Mouse (Mus musculus) cerebellum, adult 9-10 months (tissue): ENCODE measurements at regions not wholly inside any gene's neighbourhood (a gene's known extent, or its start where the extent isn't known, plus 50 kb on each side); places are given as distances from the start of the nearest gene placed in this dataset.

Source experiments
- DNase-seq: peaks from one replicate; pipeline ENCODE4 v3.0.0; 2022

DNA sequence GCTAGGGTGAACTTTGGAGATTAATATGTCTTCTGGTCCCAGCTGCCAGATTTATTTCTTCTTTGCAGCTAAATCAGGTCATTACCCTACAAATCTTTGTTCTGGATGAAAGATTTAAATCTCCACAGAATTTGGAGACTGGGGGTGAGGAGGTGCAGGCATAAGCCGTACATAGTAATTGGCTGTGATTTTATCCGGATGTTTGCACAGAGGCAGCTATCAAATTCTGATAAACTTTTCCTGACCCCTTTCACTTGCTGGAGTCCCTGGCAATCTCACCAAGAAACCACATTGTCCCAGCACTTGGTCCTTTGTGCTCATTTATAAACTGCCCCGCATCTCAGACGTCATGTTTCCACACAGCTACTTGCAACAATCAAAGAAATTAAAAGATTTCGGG lies 128.8 kb upstream of the Map3k7 start:
- DNase-seq: no peak

DNA sequence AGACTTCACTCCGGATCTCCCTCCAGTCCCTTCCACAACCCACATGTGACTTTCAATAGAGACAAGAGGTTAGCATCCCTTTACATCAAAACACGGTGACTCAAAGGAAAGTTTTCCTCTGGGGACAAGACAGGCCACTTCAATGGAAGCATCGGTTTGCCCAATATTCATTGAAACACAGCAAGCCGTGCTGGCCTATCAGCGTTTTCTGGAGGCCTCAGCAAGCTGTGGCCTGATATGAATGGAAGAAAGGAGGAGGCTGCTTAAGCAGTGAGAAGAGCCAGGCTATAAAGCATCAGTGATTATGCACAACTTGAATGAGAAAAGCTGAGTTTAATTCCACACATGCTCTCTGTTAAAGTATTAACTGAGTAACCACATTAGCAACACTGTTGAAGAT lies 125.3 kb upstream of the Map3k7 start:
- no peak for DNase-seq

GRCm38 (mm10) chr4:31849763-31850162 lies 114.1 kb upstream of the Map3k7 start:
- no peak for DNase-seq

DNA sequence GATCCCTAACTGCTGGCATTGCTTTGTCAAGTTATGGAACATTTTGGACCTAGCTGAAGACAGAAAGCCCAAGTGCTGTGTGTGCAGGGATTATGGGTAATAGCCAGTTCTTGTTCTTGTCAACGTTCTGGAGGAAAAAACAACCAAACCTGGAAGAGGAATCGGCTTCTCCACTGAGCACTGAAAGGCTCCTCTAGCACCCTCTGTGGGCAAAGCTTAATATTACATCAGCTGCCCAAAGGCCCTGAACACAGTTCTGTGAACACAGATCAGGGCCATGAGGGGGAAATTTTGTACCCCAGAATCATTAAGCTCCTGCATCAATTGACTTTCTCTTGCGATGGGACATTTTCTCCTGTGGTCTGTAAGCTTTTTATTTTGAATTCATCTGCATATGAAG lies 112.9 kb upstream of the Map3k7 start:
- DNase-seq: peak; percentile 2

DNA sequence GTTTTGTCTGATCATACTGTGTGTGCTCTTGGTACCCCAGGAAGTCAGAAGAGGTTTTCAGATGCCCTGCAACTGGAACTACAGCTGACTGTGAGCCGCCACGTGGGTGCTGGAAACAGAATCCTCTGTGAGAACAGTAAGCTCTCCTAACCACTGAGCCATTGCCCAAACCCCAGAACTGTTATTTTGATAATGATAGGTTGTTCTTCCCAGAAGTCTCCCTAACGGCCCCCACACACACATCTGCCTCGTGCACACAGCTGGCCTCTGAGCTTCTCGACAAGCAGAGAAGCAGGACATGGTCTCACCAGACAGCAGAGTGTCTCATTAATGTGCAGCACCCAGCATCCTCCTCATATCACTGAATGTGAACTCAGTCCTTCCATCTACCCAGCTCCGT lies 110.0 kb upstream of the Map3k7 start:
- no peak for DNase-seq

DNA sequence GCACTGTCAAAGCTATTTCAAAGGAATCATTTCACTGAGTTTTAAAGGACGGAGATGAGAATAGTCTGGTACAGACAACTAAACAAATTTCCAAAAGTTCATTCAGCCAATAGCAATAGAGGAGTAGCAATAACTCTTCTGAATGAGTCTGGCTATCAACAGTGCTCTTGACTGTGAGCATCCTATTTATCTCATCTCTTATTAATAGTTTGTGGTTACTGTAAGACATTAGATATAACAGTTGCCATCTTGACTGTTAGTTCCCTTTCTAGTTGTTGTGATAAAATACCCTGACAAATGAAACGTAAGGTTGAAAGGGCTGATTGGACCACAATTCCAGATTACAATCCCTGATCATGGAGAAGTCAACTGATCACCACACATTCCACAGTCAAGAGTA lies 103.5 kb upstream of the Map3k7 start:
- no peak for DNase-seq

GRCm38 (mm10) chr4:31861172-31861571 lies 102.7 kb upstream of the Map3k7 start:
- DNase-seq: no peak

DNA sequence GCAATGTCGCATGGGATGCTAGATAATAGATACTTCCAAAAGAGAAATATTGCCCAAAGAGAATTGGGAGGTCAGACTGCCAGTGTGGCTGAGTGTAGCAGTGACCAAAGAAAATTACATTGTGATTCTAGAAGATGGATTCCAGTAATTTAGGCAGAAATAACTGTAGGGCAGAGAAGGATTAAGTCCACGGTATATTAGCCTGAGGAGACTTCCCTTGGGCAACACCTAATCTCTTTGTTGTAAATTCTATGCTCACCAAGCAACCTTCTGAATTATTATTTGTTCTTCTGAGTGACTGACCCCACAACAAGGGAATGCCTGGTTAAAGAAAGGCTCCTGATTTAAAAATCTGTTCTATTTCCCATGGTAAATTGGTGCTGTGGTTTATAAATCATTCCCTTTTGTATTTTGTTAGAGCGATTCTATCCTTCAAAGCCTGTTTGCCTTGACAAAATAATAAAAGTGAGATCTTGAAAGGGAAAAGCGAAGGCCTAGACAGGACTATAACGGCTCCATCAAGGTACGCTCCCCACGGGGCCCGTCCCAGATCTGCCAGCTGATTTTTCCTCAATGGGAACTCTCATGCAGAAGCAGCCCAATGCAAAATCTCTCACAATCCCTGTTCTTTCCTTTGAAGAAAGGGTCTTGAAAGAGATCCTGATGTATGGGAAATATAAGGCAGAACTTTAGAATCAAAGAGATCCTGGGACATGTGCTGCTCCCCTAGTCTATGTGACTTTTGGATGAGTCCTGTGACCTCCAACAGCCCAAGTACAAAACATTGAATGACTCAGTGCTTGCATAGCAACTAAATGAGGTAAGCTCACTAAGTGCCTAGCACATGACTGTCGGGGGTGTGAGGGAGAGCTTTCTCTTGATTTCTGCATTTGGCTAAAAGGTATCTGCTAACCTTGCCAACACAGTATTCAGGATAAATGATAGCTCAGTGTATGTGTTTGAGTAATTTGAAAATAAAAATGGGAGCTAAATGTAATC lies 90.6 kb upstream of the Map3k7 start:
- no peak for DNase-seq

- DNase-seq: no peak
Observed at GRCm38 (mm10) chr4:31877389-31877788, 86.5 kb upstream of the Map3k7 start.

- DNase-seq: no peak
Observed at GRCm38 (mm10) chr4:31878493-31879191, 85.3 kb upstream of the Map3k7 start.

DNA sequence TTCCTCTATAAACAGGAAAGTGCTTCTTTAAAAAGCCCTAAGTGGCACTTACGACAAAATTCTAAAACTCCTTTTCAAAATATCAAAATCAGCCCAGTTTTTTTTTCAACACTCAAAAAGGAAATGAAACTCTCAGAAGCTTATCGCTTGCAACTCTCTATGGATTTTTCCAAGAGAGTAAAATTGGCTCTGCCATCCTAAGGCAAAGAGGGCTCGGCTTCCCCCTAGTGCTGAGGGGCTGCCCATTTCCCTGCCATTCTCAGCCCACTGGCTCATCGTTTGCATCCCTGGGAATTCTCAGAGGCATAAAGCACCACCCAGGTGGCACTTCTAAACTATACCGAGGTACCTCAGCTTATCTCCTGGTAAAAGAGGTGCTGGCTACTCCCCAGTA lies 84.7 kb upstream of the Map3k7 start:
- no peak for DNase-seq

GRCm38 (mm10) chr4:31880213-31880612 lies 83.7 kb upstream of the Map3k7 start:
- no peak for DNase-seq

DNA sequence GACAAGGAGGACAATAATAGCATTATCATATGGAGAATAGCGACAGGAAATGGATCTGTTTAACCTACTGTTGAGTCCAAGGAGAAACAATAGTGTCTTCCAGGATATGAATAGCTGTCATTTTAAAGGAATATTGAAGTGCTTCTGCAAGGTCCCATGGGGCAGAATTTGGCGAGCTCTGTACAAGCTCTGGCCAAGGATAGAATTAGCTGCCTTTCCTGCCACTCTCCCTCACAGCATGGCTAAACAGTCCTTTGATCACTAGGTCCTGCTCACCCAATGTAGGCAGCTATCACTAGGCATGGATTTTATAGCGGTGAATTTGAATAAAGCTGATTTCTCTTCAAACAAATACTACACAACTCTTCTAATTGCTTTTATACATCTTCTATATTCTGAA lies 74.2 kb upstream of the Map3k7 start:
- DNase-seq: no peak

- DNase-seq: no peak
Observed at GRCm38 (mm10) chr4:31909086-31909673, 54.7 kb upstream of the Map3k7 start.
